Mouse (Mus musculus): ENCODE results near the gene Dhx40.

DNA sequence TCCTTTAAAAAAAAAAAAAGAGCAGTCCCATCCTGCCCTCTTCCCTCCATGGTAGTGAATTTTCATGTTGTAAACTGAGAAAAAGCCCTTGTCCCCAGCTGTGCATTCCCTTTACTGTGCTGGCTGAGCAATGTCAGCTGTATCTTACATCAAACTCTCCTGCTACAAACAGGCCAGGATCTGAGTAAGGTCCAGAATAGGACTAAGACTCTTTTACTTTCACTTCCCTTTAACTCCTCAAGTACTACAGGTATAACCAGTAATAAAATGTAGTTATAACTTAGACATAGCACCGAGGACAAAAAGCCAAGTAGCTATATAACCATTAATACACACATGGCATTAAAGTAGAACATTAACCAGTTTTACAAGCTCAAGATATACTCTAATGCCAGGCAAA is 68.6 kb downstream of the Dhx40 start:
- TF ChIP-seq CEBPB (IDR thresholded peaks at IDR 0.05; ENCODE audit: low read depth) (no peak), CTCF (IDR thresholded peaks at IDR 0.05; ENCODE audit: control insufficient read depth, insufficient read depth, insufficient read length) (no peak)

Measured in C2C12 (cell line).